Mouse (Mus musculus): ENCODE measurements around the gene Ccdc65.

DNA sequence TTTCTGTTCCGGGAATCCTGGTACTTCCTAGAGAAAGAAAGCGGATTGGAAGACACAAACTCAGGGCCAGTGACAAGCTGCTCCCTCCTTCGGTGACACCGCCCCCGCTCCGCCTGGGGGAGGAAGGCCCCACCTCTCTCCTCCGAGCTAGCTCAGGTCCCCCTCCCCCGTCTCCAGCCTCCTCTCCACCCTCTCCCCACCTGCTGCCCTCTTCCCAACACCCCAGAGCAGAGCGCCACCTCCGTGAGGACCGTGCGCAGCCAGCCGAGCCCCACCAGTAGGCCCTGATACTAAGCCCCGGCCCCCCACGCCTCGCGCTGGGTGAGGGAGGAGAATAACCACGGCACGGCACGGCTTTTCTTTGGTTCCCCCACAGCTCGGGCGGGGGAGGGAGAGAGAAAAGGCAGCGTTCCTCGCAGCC is 54.2 kb downstream of the Ccdc65 start:
- TF ChIP-seq ETS1 (IDR thresholded peaks at IDR 0.05; ENCODE audit: low read depth, low read length), result no peak
- no peak for TF ChIP-seq MEF2A (IDR thresholded peaks at IDR 0.05; ENCODE audit: extremely low read depth, insufficient replicate concordance, low read depth, low read length, poor library complexity, severe bottlenecking)
- TF ChIP-seq CTCF (IDR thresholded peaks at IDR 0.05 in 2 of 3, conservative IDR thresholded peaks at IDR 0.05 in 1 of 3; ENCODE audit: control insufficient read depth in 1 of 3, insufficient read depth in 1 of 3, low read depth in 2 of 3, low read length in 3 of 3, poor library complexity in 1 of 3, severe bottlenecking in 1 of 3), result peak in 2 of 3 experiments; percentile 8 to 25; a peak in 1 of 6 replicates
